Mouse (Mus musculus): ENCODE results near the gene Spata6. TPM values are rescaled to one million over a fixed set of nuclear protein-coding genes. Genes with fewer than 3 reads are reported as not detected.
A peak's percentile ranks its signal among the peaks of the same experiment; 100 is the strongest.

The Spata6 gene
- polyA plus RNA-seq, 1 experiment from 2014 or later: 26.2 TPM

GRCm38 (mm10) chr4:111686951-111687350, 32.8 kb upstream of the Spata6 start:
- Histone ChIP-seq H3K9me3 (ENCODE audit: control insufficient read depth, low read length) (no peaks in the 10 kb centered on the region), H3K4me1 (ENCODE audit: control insufficient read depth, insufficient read depth, low read length) (peaks cover 11% of the 10 kb centered on the region), H3K9ac (ENCODE audit: low read depth, low read length) (no peak overlapping the region), H3K4me3 (ENCODE audit: low read depth, low read length) (peak overlapping the region; percentile 15; the same call in 1 of the 2 replicates), H3K4me2 (ENCODE audit: low read depth, low read length) (peak overlapping the region; percentile 46), H3K27me3 (replicated peaks; ENCODE audit: control insufficient read depth, insufficient read depth, low read length) (no peaks in the 10 kb centered on the region), H3K36me3 (ENCODE audit: control insufficient read depth, insufficient read depth, low read length) (no peaks in the 10 kb centered on the region), H3K27ac (replicated peaks; ENCODE audit: low read depth, low read length) (no peak overlapping the region)
- ATAC-seq (ENCODE audit: low read depth) (peak; percentile 71), DNase-seq (ENCODE audit: low spot score) (peak; percentile 74)
- 2% methylated on average over 9 of the region's 9 CpGs for WGBS

GRCm38 (mm10) chr4:111687613-111688012, 32.2 kb upstream of the Spata6 start:
- Histone ChIP-seq H3K4me3 (ENCODE audit: low read depth, low read length) (0 out of 2 replicates have a peak overlapping the region, but pooled peaks have one; percentile 11), H3K36me3 (ENCODE audit: control insufficient read depth, insufficient read depth, low read length) (no peaks in the 10 kb centered on the region), H3K27me3 (replicated peaks; ENCODE audit: control insufficient read depth, insufficient read depth, low read length) (no peaks in the 10 kb centered on the region), H3K9me3 (ENCODE audit: control insufficient read depth, low read length) (no peaks in the 10 kb centered on the region), H3K4me2 (ENCODE audit: low read depth, low read length) (peak overlapping the region; percentile 46), H3K27ac (replicated peaks; ENCODE audit: low read depth, low read length) (no peak overlapping the region), H3K9ac (ENCODE audit: low read depth, low read length) (no peak overlapping the region; the same call in 1 of the 2 replicates), H3K4me1 (ENCODE audit: control insufficient read depth, insufficient read depth, low read length) (peaks cover 13% of the 10 kb centered on the region)
- ATAC-seq (ENCODE audit: low read depth): peak; percentile 62
- DNase-seq (ENCODE audit: low spot score): peak; percentile 87
- WGBS: 14% methylated on average over 6 of the region's 6 CpGs

GRCm38 (mm10) chr4:111691057-111691543, 28.7 kb upstream of the Spata6 start:
- H3K4me1 ChIP-seq (ENCODE audit: control insufficient read depth, insufficient read depth, low read length): peaks cover 13% of the 10 kb centered on the region
- WGBS: 38% methylated on average over 5 of the region's 5 CpGs
- H3K36me3 ChIP-seq (ENCODE audit: control insufficient read depth, insufficient read depth, low read length): no peaks in the 10 kb centered on the region
- H3K9ac ChIP-seq (ENCODE audit: low read depth, low read length): no peak overlapping the region
- ATAC-seq (ENCODE audit: low read depth) (peak; percentile 86), DNase-seq (ENCODE audit: low spot score) (peak; percentile 87)
- H3K4me2 ChIP-seq (ENCODE audit: low read depth, low read length): no peak overlapping the region
- no peaks in the 10 kb centered on the region for H3K27me3 ChIP-seq (replicated peaks; ENCODE audit: control insufficient read depth, insufficient read depth, low read length)
- H3K4me3 ChIP-seq (ENCODE audit: low read depth, low read length): no peak overlapping the region
- H3K27ac ChIP-seq (replicated peaks; ENCODE audit: low read depth, low read length): peak overlapping the region; percentile 63
- no peaks in the 10 kb centered on the region for H3K9me3 ChIP-seq (ENCODE audit: control insufficient read depth, low read length)

DNA sequence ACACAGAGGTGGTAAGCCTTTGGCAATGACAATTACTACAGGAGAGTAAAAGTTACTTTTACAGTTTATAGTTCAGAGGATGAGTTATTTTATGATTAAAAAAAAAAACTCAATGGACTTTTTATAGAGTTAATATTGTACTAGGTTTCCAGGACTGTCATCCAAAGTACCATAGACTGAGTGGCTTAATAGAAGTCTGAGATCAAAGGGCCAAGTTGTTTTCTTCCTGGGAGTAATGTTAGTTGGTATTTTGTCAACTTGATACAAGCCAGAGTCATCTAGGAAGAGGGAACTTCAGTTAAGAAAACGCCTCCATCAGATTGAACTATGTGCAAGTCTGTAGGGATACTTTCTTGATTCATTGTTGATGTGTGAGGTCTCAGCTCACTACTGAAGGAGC, 18.4 kb upstream of the Spata6 start:
- Histone ChIP-seq H3K27ac (replicated peaks; ENCODE audit: low read depth, low read length) (no peak overlapping the region), H3K4me2 (ENCODE audit: low read depth, low read length) (no peak overlapping the region), H3K9ac (ENCODE audit: low read depth, low read length) (no peak overlapping the region), H3K4me1 (ENCODE audit: control insufficient read depth, insufficient read depth, low read length) (no peaks in the 10 kb centered on the region), H3K9me3 (ENCODE audit: control insufficient read depth, low read length) (no peaks in the 10 kb centered on the region), H3K27me3 (replicated peaks; ENCODE audit: control insufficient read depth, insufficient read depth, low read length) (no peaks in the 10 kb centered on the region), H3K4me3 (ENCODE audit: low read depth, low read length) (no peak overlapping the region), H3K36me3 (ENCODE audit: control insufficient read depth, insufficient read depth, low read length) (no peaks in the 10 kb centered on the region)
- ATAC-seq (ENCODE audit: low read depth): no peak
- DNase-seq (ENCODE audit: low spot score): no peak
- WGBS: 61% methylated on average over 1 of the region's 1 CpGs

GRCm38 (mm10) chr4:111704126-111704525, 15.7 kb upstream of the Spata6 start:
- H3K9me3 ChIP-seq (ENCODE audit: control insufficient read depth, low read length): no peaks in the 10 kb centered on the region
- ATAC-seq (ENCODE audit: low read depth): no peak

GRCm38 (mm10) chr4:111704975-111705374, 14.8 kb upstream of the Spata6 start:
- WGBS: 44% methylated on average over 3 of the region's 3 CpGs
- Histone ChIP-seq H3K4me1 (ENCODE audit: control insufficient read depth, insufficient read depth, low read length) (no peaks in the 10 kb centered on the region), H3K27ac (replicated peaks; ENCODE audit: low read depth, low read length) (no peak overlapping the region), H3K9ac (ENCODE audit: low read depth, low read length) (no peak overlapping the region), H3K36me3 (ENCODE audit: control insufficient read depth, insufficient read depth, low read length) (no peaks in the 10 kb centered on the region), H3K27me3 (replicated peaks; ENCODE audit: control insufficient read depth, insufficient read depth, low read length) (no peaks in the 10 kb centered on the region), H3K4me2 (ENCODE audit: low read depth, low read length) (no peak overlapping the region), H3K9me3 (ENCODE audit: control insufficient read depth, low read length) (no peaks in the 10 kb centered on the region), H3K4me3 (ENCODE audit: low read depth, low read length) (no peak overlapping the region)
- ATAC-seq (ENCODE audit: low read depth): no peak
- DNase-seq (ENCODE audit: low spot score): peak; percentile 20

More at GRCm38 (mm10) chr4:111704126-111704525, 15.7 kb upstream of the Spata6 start:
- Histone ChIP-seq H3K36me3 (ENCODE audit: control insufficient read depth, insufficient read depth, low read length) (no peaks in the 10 kb centered on the region), H3K4me3 (ENCODE audit: low read depth, low read length) (no peak overlapping the region), H3K4me2 (ENCODE audit: low read depth, low read length) (no peak overlapping the region), H3K9ac (ENCODE audit: low read depth, low read length) (no peak overlapping the region), H3K27ac (replicated peaks; ENCODE audit: low read depth, low read length) (no peak overlapping the region), H3K4me1 (ENCODE audit: control insufficient read depth, insufficient read depth, low read length) (no peaks in the 10 kb centered on the region), H3K27me3 (replicated peaks; ENCODE audit: control insufficient read depth, insufficient read depth, low read length) (no peaks in the 10 kb centered on the region)
- 83% methylated on average over 2 of the region's 2 CpGs for WGBS
- DNase-seq (ENCODE audit: low spot score): no peak

- Histone ChIP-seq H3K4me3 (ENCODE audit: low read depth, low read length) (peak overlapping the region; percentile 90), H3K27ac (replicated peaks; ENCODE audit: low read depth, low read length) (peak overlapping the region; percentile 81; the same call in 1 of the 2 replicates), H3K9me3 (ENCODE audit: control insufficient read depth, low read length) (no peaks in the 10 kb centered on the region), H3K27me3 (replicated peaks; ENCODE audit: control insufficient read depth, insufficient read depth, low read length) (no peaks in the 10 kb centered on the region), H3K9ac (ENCODE audit: low read depth, low read length) (no peak overlapping the region), H3K4me1 (ENCODE audit: control insufficient read depth, insufficient read depth, low read length) (peaks cover 11% of the 10 kb centered on the region), H3K4me2 (ENCODE audit: low read depth, low read length) (peak overlapping the region; percentile 72), H3K36me3 (ENCODE audit: control insufficient read depth, insufficient read depth, low read length) (no peaks in the 10 kb centered on the region)
- DNase-seq (ENCODE audit: low spot score) (no peak), ATAC-seq (ENCODE audit: low read depth) (no peak)
- WGBS: 65% methylated on average over 4 of the region's 4 CpGs
These were observed 488 bp upstream of the Spata6 start for GRCm38 (mm10) chr4:111719296-111719695.

DNA sequence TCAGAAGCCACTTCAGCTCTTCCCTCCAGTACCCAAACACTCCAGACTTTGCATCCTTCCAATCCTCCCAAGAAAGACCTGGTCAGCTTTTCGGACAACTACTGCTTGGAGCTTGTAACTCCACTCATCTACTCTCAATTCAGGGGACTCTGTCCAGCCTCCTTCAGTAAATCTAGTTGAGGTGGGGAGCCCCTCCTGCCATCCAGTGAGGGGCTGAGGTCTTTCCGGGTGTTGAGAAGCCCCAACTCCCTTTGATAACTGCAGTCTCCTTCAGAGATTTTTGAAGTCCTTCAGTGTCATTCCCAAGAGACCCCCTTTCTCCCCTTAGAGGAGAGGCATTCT, 849 bp downstream of the Spata6 start:
- ATAC-seq (ENCODE audit: low read depth): no peak
- Histone ChIP-seq H3K27me3 (replicated peaks; ENCODE audit: control insufficient read depth, insufficient read depth, low read length) (no peaks in the 10 kb centered on the region), H3K9ac (ENCODE audit: low read depth, low read length) (peak overlapping the region; percentile 82), H3K4me2 (ENCODE audit: low read depth, low read length) (peak overlapping the region; percentile 72), H3K4me1 (ENCODE audit: control insufficient read depth, insufficient read depth, low read length) (peaks cover 11% of the 10 kb centered on the region), H3K4me3 (ENCODE audit: low read depth, low read length) (peak overlapping the region; percentile 90), H3K9me3 (ENCODE audit: control insufficient read depth, low read length) (no peaks in the 10 kb centered on the region), H3K27ac (replicated peaks; ENCODE audit: low read depth, low read length) (peak overlapping the region; percentile 81), H3K36me3 (ENCODE audit: control insufficient read depth, insufficient read depth, low read length) (no peaks in the 10 kb centered on the region)
- peak; percentile 2 for DNase-seq (ENCODE audit: low spot score)
- 8% methylated on average over 2 of the region's 2 CpGs for WGBS

- Histone ChIP-seq H3K9ac (ENCODE audit: low read depth, low read length) (peak overlapping the region; percentile 82), H3K4me3 (ENCODE audit: low read depth, low read length) (peak overlapping the region; percentile 90), H3K4me1 (ENCODE audit: control insufficient read depth, insufficient read depth, low read length) (peaks cover 11% of the 10 kb centered on the region), H3K9me3 (ENCODE audit: control insufficient read depth, low read length) (no peaks in the 10 kb centered on the region), H3K27ac (replicated peaks; ENCODE audit: low read depth, low read length) (peak overlapping the region; percentile 81), H3K27me3 (replicated peaks; ENCODE audit: control insufficient read depth, insufficient read depth, low read length) (no peaks in the 10 kb centered on the region), H3K36me3 (ENCODE audit: control insufficient read depth, insufficient read depth, low read length) (no peaks in the 10 kb centered on the region), H3K4me2 (ENCODE audit: low read depth, low read length) (peak overlapping the region; percentile 72)
- DNase-seq (ENCODE audit: low spot score) (peak; percentile 78), ATAC-seq (ENCODE audit: low read depth) (no peak)
- WGBS: 18% methylated on average over 4 of the region's 4 CpGs
These were observed 1.5 kb downstream of the Spata6 start for GRCm38 (mm10) chr4:111721121-111721840.
